Mouse (Mus musculus) hindbrain, embryonic 13.5 days (tissue): ENCODE data around the gene Ppp1r13l. TPM values are rescaled to one million over a fixed set of nuclear protein-coding genes. Genes with fewer than 3 reads are reported as not detected.

Experiments used
- ATAC-seq: fragments of 200-750 bp; cut with Nextera tagmentation; 2 replicates; pipeline ENCODE4 v1.8.0; 2017; ENCODE audit warnings: moderate TSS enrichment; ENCODE audit not compliant: low FRiP score
- H3K27ac ChIP-seq: fragments of 300-500 bp; sonication (generic); 2 replicates; pipeline ENCODE4 v1.5.1; 2015; ENCODE audit warnings: inconsistent platforms, mild to moderate bottlenecking, moderate library complexity
- H3K27me3 ChIP-seq: fragments of 300-500 bp; sonication (generic); 2 replicates; pipeline ENCODE4 v1.6.1; 2015; ENCODE audit warnings: mild to moderate bottlenecking, inconsistent platforms
- H3K36me3 ChIP-seq: fragments of 300-500 bp; sonication (generic); 2 replicates; pipeline ENCODE4 v1.6.1; 2015; ENCODE audit warnings: mild to moderate bottlenecking, inconsistent platforms
- H3K4me1 ChIP-seq: fragments of 300-500 bp; sonication (generic); replicated peaks from 2 replicates; pipeline ENCODE4 v1.6.1; 2015; ENCODE audit warnings: inconsistent platforms
- H3K4me2 ChIP-seq: fragments of 300-500 bp; sonication (generic); 2 replicates; pipeline ENCODE4 v1.6.1; 2015; ENCODE audit warnings: inconsistent platforms, mild to moderate bottlenecking, moderate library complexity
- H3K4me3 ChIP-seq: fragments of 300-500 bp; sonication (generic); 2 replicates; pipeline ENCODE4 v1.5.1; 2015; ENCODE audit warnings: mild to moderate bottlenecking, inconsistent platforms
- H3K9ac ChIP-seq: fragments of 300-500 bp; sonication (generic); 2 replicates; pipeline ENCODE4 v1.6.1; 2015; ENCODE audit warnings: mild to moderate bottlenecking, inconsistent platforms
- H3K9me3 ChIP-seq: fragments of 300-500 bp; sonication (generic); 2 replicates; pipeline ENCODE4 v1.6.1; 2016; ENCODE audit warnings: inconsistent platforms
- WGBS: fragments of 180-500 bp; shearing (Covaris S2); methylation state at CpG from one replicate; pipeline ENCODE4 v1.1.7; 2015; 5-methylcytosine and 5-hydroxymethylcytosine counted together
- polyA plus RNA-seq: library from polyadenylated mRNA; unstranded; fragments of >200 nt; fragmentation: Nextera tagmentation; extraction: Ambion mirVana; gene quantifications from 2 replicates; pipeline ENCODE4 v1.2.1, GENCODE M21; 2015

The Ppp1r13l gene
- polyA plus RNA-seq: 1.4 and 2.2 TPM in 2 replicates

GRCm38 (mm10) chr7:19359299-19359891 lies at the start of gene Ppp1r13l, which contains the start of gene Cd3eap:
Ppp1r13l (plus strand) TSS chr7:19359749.
Cd3eap (minus strand) TSS chr7:19359483.
- H3K9ac ChIP-seq: peak within 1 kb of the TSS; percentile 77
- peak within 1 kb of the TSS; percentile 56 for H3K4me3 ChIP-seq
- 0% methylated on average over 29 of the region's 31 CpGs for whole genome bisulfite sequencing
- peak; percentile 83 for ATAC-seq
- peak within 1 kb of the TSS; percentile 97 for H3K4me2 ChIP-seq
- H3K4me1 ChIP-seq: peaks cover 42% of the 10 kb centered on the region
- peaks cover 20% of the 10 kb centered on the region for H3K27me3 ChIP-seq
- no peaks in the 10 kb centered on the region for H3K9me3 ChIP-seq
- H3K36me3 ChIP-seq: peaks cover 30% of the 10 kb centered on the region
- H3K27ac ChIP-seq: peak within 1 kb of the TSS; percentile 44

- H3K4me1 ChIP-seq: peaks cover 28% of the 10 kb centered on the region
- H3K9ac ChIP-seq: peak within 1 kb of the TSS; percentile 75
- H3K36me3 ChIP-seq: no peaks in the 10 kb centered on the region
- no peak within 1 kb of the TSS for H3K27ac ChIP-seq
- WGBS: under 1% methylated on average over 49 of the region's 49 CpGs
- peak within 1 kb of the TSS; percentile 89 for H3K4me2 ChIP-seq
- peak; percentile 88 for ATAC-seq
- no peaks in the 10 kb centered on the region for H3K9me3 ChIP-seq
- peak within 1 kb of the TSS; percentile 54 for H3K4me3 ChIP-seq
- peaks cover 60% of the 10 kb centered on the region for H3K27me3 ChIP-seq
These were observed 49.5 kb upstream of the Ppp1r13l start, which contains the start of gene Fosb for GRCm38 (mm10) chr7:19309884-19310641. Fosb (minus strand) TSS chr7:19310051.

DNA sequence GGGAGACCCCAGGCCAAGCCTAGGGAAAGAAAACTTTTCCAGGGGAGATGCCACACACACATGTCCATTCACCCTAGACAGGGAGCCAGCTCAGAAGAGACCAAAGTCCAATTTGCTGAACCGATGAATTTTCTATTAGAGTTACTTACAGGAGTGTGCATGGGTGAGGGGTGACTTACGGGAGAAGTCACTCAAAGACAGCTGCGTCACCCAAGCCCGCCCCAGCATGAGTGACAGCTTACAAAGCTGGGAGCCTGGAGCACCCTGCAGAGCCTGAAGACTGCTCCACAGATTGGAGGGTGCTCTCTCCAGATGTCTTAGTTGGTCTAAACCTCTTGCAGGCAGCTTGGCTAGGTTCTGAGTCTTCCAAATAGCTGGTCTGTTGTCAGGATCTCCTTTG lies 47.6 kb upstream of the Ppp1r13l start:
- Histone ChIP-seq H3K27me3 (peaks cover 42% of the 10 kb centered on the region), H3K4me2 (no peak overlapping the region), H3K36me3 (no peaks in the 10 kb centered on the region), H3K27ac (no peak overlapping the region), H3K9ac (0 out of 2 replicates have a peak overlapping the region, but pooled peaks have one; percentile 19), H3K4me3 (no peak overlapping the region), H3K4me1 (peaks cover 25% of the 10 kb centered on the region), H3K9me3 (no peaks in the 10 kb centered on the region)
- ATAC-seq: no peak
- 39% methylated on average over 4 of the region's 4 CpGs for WGBS

GRCm38 (mm10) chr7:19314033-19314432 lies 45.5 kb upstream of the Ppp1r13l start:
- 41% methylated on average over 5 of the region's 5 CpGs for WGBS

GRCm38 (mm10) chr7:19316451-19317161 lies 42.9 kb upstream of the Ppp1r13l start:
- H3K27me3 ChIP-seq: peaks cover 46% of the 10 kb centered on the region
- 40% methylated on average over 14 of the region's 14 CpGs for WGBS
- H3K4me1 ChIP-seq: peaks cover 15% of the 10 kb centered on the region
- no peaks in the 10 kb centered on the region for H3K36me3 ChIP-seq
- 0 out of 2 replicates have a peak overlapping the region, but pooled peaks have one; percentile 8 for H3K9ac ChIP-seq
- H3K4me3 ChIP-seq: no peak overlapping the region
- H3K4me2 ChIP-seq: no peak overlapping the region
- no peak overlapping the region for H3K27ac ChIP-seq
- no peaks in the 10 kb centered on the region for H3K9me3 ChIP-seq
- ATAC-seq: no peak

More at GRCm38 (mm10) chr7:19314033-19314432, 45.5 kb upstream of the Ppp1r13l start:
- H3K9ac ChIP-seq: 0 out of 2 replicates have a peak overlapping the region, but pooled peaks have one; percentile 19
- peaks cover 54% of the 10 kb centered on the region for H3K27me3 ChIP-seq
- peaks cover 13% of the 10 kb centered on the region for H3K4me1 ChIP-seq
- H3K27ac ChIP-seq: no peak overlapping the region
- H3K9me3 ChIP-seq: no peaks in the 10 kb centered on the region
- no peak overlapping the region for H3K4me2 ChIP-seq
- H3K36me3 ChIP-seq: no peaks in the 10 kb centered on the region
- ATAC-seq: no peak
- no peak overlapping the region for H3K4me3 ChIP-seq

DNA sequence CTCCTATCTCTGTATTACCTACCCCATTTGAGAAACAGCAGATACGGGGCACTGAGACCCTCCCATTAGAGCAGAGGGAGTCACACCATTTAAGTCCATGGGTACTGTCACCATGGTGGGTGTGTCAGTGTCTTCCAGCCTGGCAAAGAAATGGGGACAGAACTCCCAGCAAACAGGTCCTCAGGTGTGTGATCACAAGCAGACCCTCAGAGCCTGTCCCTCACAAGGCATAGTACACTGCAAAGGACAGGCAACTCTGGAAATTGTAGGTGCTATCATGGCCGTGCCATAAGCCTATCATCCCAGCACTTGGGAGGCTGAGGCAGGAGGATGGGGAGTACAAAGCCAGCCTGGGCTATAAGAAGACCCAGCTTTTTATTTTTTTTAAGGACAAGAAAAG lies 41.3 kb upstream of the Ppp1r13l start:
- ATAC-seq: no peak
- H3K27ac ChIP-seq: no peak overlapping the region
- 79% methylated on average over 2 of the region's 2 CpGs for WGBS
- peaks cover 44% of the 10 kb centered on the region for H3K27me3 ChIP-seq
- H3K9ac ChIP-seq: no peak overlapping the region
- no peaks in the 10 kb centered on the region for H3K9me3 ChIP-seq
- peaks cover 15% of the 10 kb centered on the region for H3K4me1 ChIP-seq
- no peaks in the 10 kb centered on the region for H3K36me3 ChIP-seq
- H3K4me3 ChIP-seq: no peak overlapping the region
- no peak overlapping the region for H3K4me2 ChIP-seq

DNA sequence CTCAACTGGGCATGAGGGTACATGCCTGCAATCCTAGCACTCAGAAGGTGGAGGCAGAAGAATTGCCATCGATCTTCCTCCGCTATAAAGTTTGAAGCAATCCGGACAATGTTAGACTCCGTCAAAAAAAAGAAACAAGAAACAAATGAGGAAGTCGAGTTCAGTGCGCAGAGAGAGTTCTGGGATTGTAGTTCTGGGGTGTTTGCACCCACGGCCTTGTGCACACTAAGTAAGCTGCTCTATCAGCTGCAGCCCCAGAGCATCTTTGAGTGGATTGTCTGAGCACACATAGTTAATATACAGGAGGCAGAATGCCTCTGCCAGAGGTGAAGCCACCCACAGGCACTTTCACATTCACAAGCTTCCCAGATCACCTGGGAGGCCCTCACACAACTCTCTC lies 40.9 kb upstream of the Ppp1r13l start:
- Histone ChIP-seq H3K27me3 (peaks cover 42% of the 10 kb centered on the region), H3K27ac (no peak overlapping the region), H3K9me3 (no peaks in the 10 kb centered on the region), H3K4me2 (no peak overlapping the region), H3K9ac (no peak overlapping the region; the same call in 1 of the 2 replicates), H3K4me1 (peaks cover 15% of the 10 kb centered on the region), H3K36me3 (no peaks in the 10 kb centered on the region), H3K4me3 (no peak overlapping the region)
- 84% methylated on average over 7 of the region's 7 CpGs for WGBS
- ATAC-seq: no peak

DNA sequence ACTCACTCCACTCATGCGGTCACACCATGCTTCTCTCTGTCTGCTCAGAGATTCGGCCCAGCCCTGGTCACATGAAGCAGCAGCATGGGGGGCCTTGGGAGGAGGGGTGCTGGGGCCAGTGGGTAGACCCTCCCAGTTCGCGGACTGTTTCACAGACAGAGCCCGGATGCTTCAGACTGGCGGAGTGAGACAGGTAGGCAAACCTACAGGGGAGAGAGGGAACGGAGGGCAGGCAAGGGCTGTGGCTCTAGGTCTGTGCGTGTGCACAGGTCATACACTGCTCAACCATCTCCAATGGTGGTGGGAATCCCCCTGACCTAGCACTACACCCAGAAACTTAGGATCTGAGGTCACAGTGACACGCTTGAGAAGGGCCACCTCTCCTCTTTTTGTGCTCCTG lies 40.1 kb upstream of the Ppp1r13l start:
- H3K9me3 ChIP-seq: no peaks in the 10 kb centered on the region
- peak; percentile 77 for ATAC-seq
- H3K4me1 ChIP-seq: peaks cover 15% of the 10 kb centered on the region
- H3K27ac ChIP-seq: peak overlapping the region; percentile 55; the same call in 1 of the 2 replicates
- WGBS: 18% methylated on average over 9 of the region's 9 CpGs
- H3K4me3 ChIP-seq: peak overlapping the region; percentile 53
- peak overlapping the region; percentile 71 for H3K9ac ChIP-seq
- peak overlapping the region; percentile 77 for H3K4me2 ChIP-seq
- H3K27me3 ChIP-seq: peaks cover 35% of the 10 kb centered on the region
- H3K36me3 ChIP-seq: no peaks in the 10 kb centered on the region

- peaks cover 15% of the 10 kb centered on the region for H3K4me1 ChIP-seq
- H3K27ac ChIP-seq: peak overlapping the region; percentile 55; the same call in 1 of the 2 replicates
- H3K9ac ChIP-seq: peak overlapping the region; percentile 71
- H3K4me2 ChIP-seq: peak overlapping the region; percentile 77
- H3K36me3 ChIP-seq: no peaks in the 10 kb centered on the region
- H3K4me3 ChIP-seq: peak overlapping the region; percentile 53
- peak; percentile 95 for ATAC-seq
- under 1% methylated on average over 41 of the region's 41 CpGs for WGBS
- H3K9me3 ChIP-seq: no peaks in the 10 kb centered on the region
- H3K27me3 ChIP-seq: peaks cover 32% of the 10 kb centered on the region
These were observed 39.6 kb upstream of the Ppp1r13l start for GRCm38 (mm10) chr7:19319906-19320305.

GRCm38 (mm10) chr7:19320637-19321036 lies 38.9 kb upstream of the Ppp1r13l start:
- Histone ChIP-seq H3K4me3 (peak overlapping the region; percentile 53), H3K9ac (peak overlapping the region; percentile 62; the same call in 1 of the 2 replicates), H3K9me3 (no peaks in the 10 kb centered on the region), H3K27me3 (peaks cover 29% of the 10 kb centered on the region), H3K27ac (no peak overlapping the region), H3K4me2 (peak overlapping the region; percentile 77), H3K4me1 (peaks cover 15% of the 10 kb centered on the region), H3K36me3 (no peaks in the 10 kb centered on the region)
- ATAC-seq: no peak
- WGBS: 41% methylated on average over 7 of the region's 7 CpGs

- Histone ChIP-seq H3K9ac (no peak overlapping the region), H3K4me2 (no peak overlapping the region), H3K9me3 (no peaks in the 10 kb centered on the region), H3K27ac (no peak overlapping the region), H3K4me3 (no peak overlapping the region), H3K4me1 (peaks cover 18% of the 10 kb centered on the region), H3K36me3 (no peaks in the 10 kb centered on the region), H3K27me3 (peaks cover 29% of the 10 kb centered on the region)
- 67% methylated on average over 5 of the region's 5 CpGs for WGBS
- no peak for ATAC-seq
These were observed 38.1 kb upstream of the Ppp1r13l start for GRCm38 (mm10) chr7:19321464-19321863.

DNA sequence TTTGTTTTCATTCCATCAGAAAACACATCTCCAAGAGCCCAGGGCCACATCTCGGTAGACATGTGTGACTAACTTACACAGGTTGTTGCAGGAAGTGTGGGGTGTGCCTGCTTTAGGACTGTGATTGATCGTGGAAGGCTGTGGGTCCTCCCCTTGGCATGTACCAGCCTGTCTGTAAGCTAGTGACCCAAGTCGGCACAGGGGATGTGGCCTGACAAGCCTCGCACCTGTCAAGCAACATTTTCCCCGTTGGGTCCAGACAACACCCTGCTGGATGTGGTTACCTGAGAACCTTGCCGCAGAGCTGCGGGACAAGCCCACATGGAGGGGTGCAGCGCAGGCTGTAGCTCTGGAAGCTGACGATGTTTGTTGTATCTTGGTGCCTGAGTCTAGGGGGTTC lies 37.1 kb upstream of the Ppp1r13l start:
- ATAC-seq: no peak
- Histone ChIP-seq H3K9me3 (no peaks in the 10 kb centered on the region), H3K4me3 (no peak overlapping the region), H3K4me1 (peaks cover 28% of the 10 kb centered on the region), H3K4me2 (no peak overlapping the region), H3K9ac (no peak overlapping the region), H3K36me3 (no peaks in the 10 kb centered on the region), H3K27me3 (peaks cover 26% of the 10 kb centered on the region), H3K27ac (no peak overlapping the region)
- whole genome bisulfite sequencing: 62% methylated on average over 9 of the region's 9 CpGs
